Mouse (Mus musculus): ENCODE measurements around the gene Tubg1. TPM values are rescaled to one million over a fixed set of nuclear protein-coding genes. Genes with fewer than 3 reads are reported as not detected.

The Tubg1 gene
- polyA plus RNA-seq, 1 experiment from 2014 or later: 20.8 TPM

DNA sequence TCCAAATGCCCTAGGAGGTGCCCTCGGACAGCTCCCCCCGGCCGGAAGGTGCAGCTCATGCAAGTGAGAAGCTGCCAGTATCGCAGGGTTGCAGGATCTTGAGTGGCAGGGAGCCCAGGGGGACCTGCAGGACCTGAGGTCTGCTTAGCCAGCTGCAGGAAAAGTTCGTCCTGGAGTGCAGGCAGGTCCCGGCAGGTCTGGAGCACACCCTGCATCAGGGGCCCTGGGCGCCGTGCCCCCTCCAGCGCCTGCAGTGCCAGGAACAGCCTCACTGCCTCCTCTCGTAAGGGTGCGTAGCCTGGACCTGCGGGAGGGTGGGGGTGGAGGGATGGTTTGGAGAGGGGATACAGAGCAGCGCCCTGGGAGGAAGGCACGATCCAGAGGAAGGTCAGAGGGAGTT lies 46.6 kb downstream of the Tubg1 start:
- Histone ChIP-seq H3K4me1 (ENCODE audit: insufficient read depth) (peaks cover 30% of the 10 kb centered on the region), H3K27ac (ENCODE audit: low read depth) (no peak overlapping the region), H3K36me3 (replicated peaks; ENCODE audit: insufficient read depth, low read length) (peaks cover 16% of the 10 kb centered on the region), H3K4me3 (ENCODE audit: low read depth, low read length) (no peak overlapping the region), H3K4me2 (ENCODE audit: low read depth, low read length) (no peak overlapping the region), H3K27me3 (ENCODE audit: insufficient read depth, low read length) (peaks cover 83% of the 10 kb centered on the region), H3K9ac (replicated peaks) (no peak overlapping the region), H3K9me3 (ENCODE audit: low read length) (no peaks in the 10 kb centered on the region)
- WGBS (ENCODE audit: insufficient replicate concordance): 64% methylated on average over 14 of the region's 14 CpGs
- TF ChIP-seq EP300 (IDR thresholded peaks at IDR 0.05; ENCODE audit: low read depth): no peak
- no peak for TF ChIP-seq CTCF (IDR thresholded peaks at IDR 0.05; ENCODE audit: low read depth)
- no peak for DNase-seq
- ATAC-seq: no peak

- Histone ChIP-seq H3K4me3 (ENCODE audit: low read depth, low read length) (no peak overlapping the region), H3K27ac (ENCODE audit: low read depth) (no peak overlapping the region), H3K36me3 (replicated peaks; ENCODE audit: insufficient read depth, low read length) (peaks cover 16% of the 10 kb centered on the region), H3K9ac (replicated peaks) (no peak overlapping the region), H3K4me1 (ENCODE audit: insufficient read depth) (peaks cover 39% of the 10 kb centered on the region), H3K9me3 (ENCODE audit: low read length) (no peaks in the 10 kb centered on the region), H3K27me3 (ENCODE audit: insufficient read depth, low read length) (peaks cover 92% of the 10 kb centered on the region), H3K4me2 (ENCODE audit: low read depth, low read length) (no peak overlapping the region)
- ATAC-seq: no peak
- DNase-seq: no peak
- TF ChIP-seq CTCF (IDR thresholded peaks at IDR 0.05; ENCODE audit: low read depth) (no peak), EP300 (IDR thresholded peaks at IDR 0.05; ENCODE audit: low read depth) (no peak)
- 50% methylated on average over 19 of the region's 19 CpGs for WGBS (ENCODE audit: insufficient replicate concordance)
Measured at GRCm38 (mm10) chr11:101167211-101167962, 47.6 kb downstream of the Tubg1 start.

GRCm38 (mm10) chr11:101167963-101168300 lies 48.2 kb downstream of the Tubg1 start:
- ATAC-seq: no peak
- Histone ChIP-seq H3K9me3 (ENCODE audit: low read length) (no peaks in the 10 kb centered on the region), H3K27me3 (ENCODE audit: insufficient read depth, low read length) (peaks cover 92% of the 10 kb centered on the region), H3K4me3 (ENCODE audit: low read depth, low read length) (no peak overlapping the region), H3K4me2 (ENCODE audit: low read depth, low read length) (no peak overlapping the region), H3K4me1 (ENCODE audit: insufficient read depth) (peaks cover 39% of the 10 kb centered on the region), H3K36me3 (replicated peaks; ENCODE audit: insufficient read depth, low read length) (peaks cover 16% of the 10 kb centered on the region), H3K9ac (replicated peaks) (no peak overlapping the region), H3K27ac (ENCODE audit: low read depth) (no peak overlapping the region)
- TF ChIP-seq CTCF (IDR thresholded peaks at IDR 0.05; ENCODE audit: low read depth) (no peak), EP300 (IDR thresholded peaks at IDR 0.05; ENCODE audit: low read depth) (no peak)
- WGBS (ENCODE audit: insufficient replicate concordance): 58% methylated on average over 8 of the region's 8 CpGs
- DNase-seq: no peak

DNA sequence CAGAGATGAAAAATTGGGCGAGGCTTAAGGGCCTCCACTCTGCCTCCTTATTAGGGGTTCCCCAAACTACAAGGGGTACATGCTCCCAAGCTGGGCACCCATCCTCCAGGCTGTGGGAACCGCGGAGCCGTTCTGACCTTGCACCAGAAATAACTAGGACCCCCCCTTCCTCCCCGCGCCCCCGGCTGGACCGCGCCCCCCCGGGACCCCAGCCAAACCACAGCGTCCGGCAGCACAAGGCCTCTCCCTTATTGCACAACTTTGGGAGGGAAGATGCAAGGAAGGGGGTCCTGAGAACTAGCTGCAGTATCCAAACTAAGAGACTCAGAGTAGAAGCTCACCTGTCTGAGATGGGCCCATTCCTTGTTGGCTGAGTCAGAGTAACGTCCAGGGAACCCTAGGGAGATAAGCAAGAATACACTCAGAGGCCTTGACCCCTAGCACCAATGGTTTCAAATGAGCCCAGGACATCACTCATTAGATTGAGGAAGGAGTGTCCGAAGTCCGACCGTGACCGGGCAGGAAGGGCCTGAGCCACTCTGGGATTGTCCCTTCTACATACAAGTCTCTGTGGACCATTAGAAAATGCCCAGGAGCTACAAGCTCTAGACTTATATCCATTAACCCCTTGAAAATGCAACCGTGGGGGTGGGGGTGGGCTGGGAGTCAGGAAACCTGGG lies 48.7 kb downstream of the Tubg1 start:
- H3K4me3 ChIP-seq (ENCODE audit: low read depth, low read length): no peak overlapping the region
- H3K9me3 ChIP-seq (ENCODE audit: low read length): no peaks in the 10 kb centered on the region
- H3K4me1 ChIP-seq (ENCODE audit: insufficient read depth): peaks cover 44% of the 10 kb centered on the region
- WGBS (ENCODE audit: insufficient replicate concordance): 51% methylated on average over 18 of the region's 18 CpGs
- no peak for ATAC-seq
- peaks cover 16% of the 10 kb centered on the region for H3K36me3 ChIP-seq (replicated peaks; ENCODE audit: insufficient read depth, low read length)
- H3K4me2 ChIP-seq (ENCODE audit: low read depth, low read length): peak overlapping the region; percentile 13; the same call in 1 of the 2 replicates
- H3K27me3 ChIP-seq (ENCODE audit: insufficient read depth, low read length): peaks cover 92% of the 10 kb centered on the region
- H3K27ac ChIP-seq (ENCODE audit: low read depth): no peak overlapping the region
- H3K9ac ChIP-seq (replicated peaks): no peak overlapping the region
- no peak for DNase-seq
- TF ChIP-seq CTCF (IDR thresholded peaks at IDR 0.05; ENCODE audit: low read depth) (no peak), EP300 (IDR thresholded peaks at IDR 0.05; ENCODE audit: low read depth) (no peak)

DNA sequence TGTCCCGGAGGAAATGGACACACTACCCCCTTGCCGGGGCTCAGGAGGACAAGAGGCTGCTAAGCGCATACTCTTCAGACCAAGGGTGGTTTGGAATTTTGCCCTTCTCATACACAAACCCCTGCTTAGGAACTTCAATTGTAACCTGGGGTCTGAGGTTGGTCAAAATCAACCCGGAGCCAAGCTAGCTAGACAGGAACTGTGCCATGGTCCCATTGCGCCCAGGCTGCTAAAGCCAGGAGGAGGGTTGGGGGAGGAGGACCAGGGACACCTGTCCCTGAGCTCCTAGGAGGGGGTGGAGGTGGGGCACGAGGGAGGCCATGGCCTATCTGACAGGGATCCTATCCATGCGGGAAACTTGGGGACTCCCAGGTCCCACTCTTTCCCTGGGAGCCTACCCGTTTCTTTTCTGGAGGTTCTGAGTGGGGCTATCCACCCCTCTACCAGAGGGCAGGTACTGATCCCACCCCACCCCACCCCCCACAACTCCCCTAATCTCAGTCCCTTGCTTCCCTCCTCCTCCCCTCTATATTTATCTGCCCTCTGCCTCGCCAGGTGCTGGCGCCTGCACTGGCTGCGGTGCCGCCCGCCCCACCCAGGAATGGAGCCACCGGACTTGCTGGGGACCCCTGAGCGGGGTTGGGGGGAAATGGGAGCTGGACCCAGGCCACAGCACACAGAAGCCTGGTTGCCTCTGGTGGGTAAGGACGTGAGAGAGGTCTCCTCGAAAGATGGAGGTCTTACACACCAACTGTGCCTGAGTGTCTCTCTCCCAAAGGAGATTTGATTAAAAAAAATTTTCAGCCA lies 49.8 kb downstream of the Tubg1 start:
- H3K4me2 ChIP-seq (ENCODE audit: low read depth, low read length): peak overlapping the region; percentile 82
- H3K4me1 ChIP-seq (ENCODE audit: insufficient read depth): peaks cover 49% of the 10 kb centered on the region
- no peak for TF ChIP-seq EP300 (IDR thresholded peaks at IDR 0.05; ENCODE audit: low read depth)
- TF ChIP-seq CTCF (IDR thresholded peaks at IDR 0.05; ENCODE audit: low read depth): no peak
- DNase-seq (no peak), ATAC-seq (no peak)
- no peaks in the 10 kb centered on the region for H3K9me3 ChIP-seq (ENCODE audit: low read length)
- H3K4me3 ChIP-seq (ENCODE audit: low read depth, low read length): peak overlapping the region; percentile 63
- peaks cover 10% of the 10 kb centered on the region for H3K36me3 ChIP-seq (replicated peaks; ENCODE audit: insufficient read depth, low read length)
- no peak overlapping the region for H3K27ac ChIP-seq (ENCODE audit: low read depth)
- H3K27me3 ChIP-seq (ENCODE audit: insufficient read depth, low read length): peaks cover 92% of the 10 kb centered on the region
- WGBS (ENCODE audit: insufficient replicate concordance): 17% methylated on average over 17 of the region's 17 CpGs
- no peak overlapping the region; the same call in 1 of the 2 replicates for H3K9ac ChIP-seq (replicated peaks)

DNA sequence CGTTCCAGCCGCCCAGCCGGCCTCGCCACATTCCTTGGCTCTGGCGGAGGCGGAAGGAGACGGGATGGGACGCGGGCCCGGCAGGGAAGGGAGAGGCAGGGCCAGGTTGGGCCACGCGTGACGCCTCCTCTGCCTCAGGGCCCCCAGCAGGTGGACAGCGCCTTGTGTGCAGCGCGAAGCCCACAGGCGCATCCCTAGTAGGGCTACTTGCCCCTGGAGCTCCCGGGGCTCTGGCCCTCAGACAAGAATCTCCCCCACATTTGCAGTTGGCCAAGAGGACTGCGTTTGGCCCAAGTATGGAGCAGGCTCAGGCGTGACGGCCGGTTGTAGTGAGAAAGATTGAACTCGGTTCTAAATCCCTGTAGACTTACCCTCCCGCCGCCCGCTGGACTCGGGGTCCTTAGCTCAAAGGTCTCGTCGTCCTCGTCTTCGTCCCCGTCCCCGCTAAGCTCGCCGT lies 50.6 kb downstream of the Tubg1 start, which contains the start of gene Cntnap1:
Gene Cntnap1, plus strand, starts transcription at position 170 of the 457 bp plus-strand sequence.
- TF ChIP-seq EP300 (IDR thresholded peaks at IDR 0.05; ENCODE audit: low read depth) (no peak), CTCF (IDR thresholded peaks at IDR 0.05; ENCODE audit: low read depth) (no peak)
- Histone ChIP-seq H3K27ac (ENCODE audit: low read depth) (peak within 1 kb of the TSS; percentile 63), H3K4me3 (ENCODE audit: low read depth, low read length) (peak within 1 kb of the TSS; percentile 63), H3K9me3 (ENCODE audit: low read length) (no peaks in the 10 kb centered on the region), H3K4me1 (ENCODE audit: insufficient read depth) (peaks cover 46% of the 10 kb centered on the region), H3K9ac (replicated peaks) (peak within 1 kb of the TSS; percentile 62), H3K27me3 (ENCODE audit: insufficient read depth, low read length) (peaks cover 92% of the 10 kb centered on the region), H3K36me3 (replicated peaks; ENCODE audit: insufficient read depth, low read length) (peaks cover 10% of the 10 kb centered on the region), H3K4me2 (ENCODE audit: low read depth, low read length) (peak within 1 kb of the TSS; percentile 82)
- no peak for ATAC-seq
- no peak for DNase-seq
- 3% methylated on average over 35 of the region's 35 CpGs for WGBS (ENCODE audit: insufficient replicate concordance)
